Mouse (Mus musculus) urinary bladder, adult 2 months (tissue): ENCODE measurements around the gene Phf11c. TPM values are rescaled to one million over a fixed set of nuclear protein-coding genes. Genes with fewer than 3 reads are reported as not detected.

Experiments
- polyA plus RNA-seq: library from polyadenylated mRNA; depleted of rRNA; stranded (reverse); fragments of >200 nt; gene quantifications from 2 replicates; pipeline ENCODE4 v1.2.3, GENCODE M21; 2012; rRNA removed

Gene Phf11c
- polyA plus RNA-seq, 1 experiment: 2.5 TPM

Other genes starting within 250 kb of the Phf11c start
- gene Gm5142, start 216.6 kb downstream of the Phf11c start, polyA plus RNA-seq: not detected in 2 replicates
- gene Rcbtb1, start 194.2 kb downstream of the Phf11c start, polyA plus RNA-seq: 26.7 and 27.7 TPM in 2 replicates
- 0.60 and 0.98 TPM in 2 replicates for gene Gm6904, start 135.2 kb downstream of the Phf11c start, polyA plus RNA-seq
- 1.4 and 1.6 TPM in 2 replicates for gene Phf11a, start 97.9 kb downstream of the Phf11c start, polyA plus RNA-seq
- gene Phf11b, start 54.0 kb downstream of the Phf11c start, polyA plus RNA-seq: 3.1 and 3.7 TPM in 2 replicates
- 20.0 and 21.8 TPM in 2 replicates for gene Phf11d, start 29.9 kb downstream of the Phf11c start, polyA plus RNA-seq
- gene Setdb2, start 45.5 kb upstream of the Phf11c start, polyA plus RNA-seq: 6.4 and 7.1 TPM in 2 replicates
- 59.8 and 60.7 TPM in 2 replicates for gene Cab39l, start 45.6 kb upstream of the Phf11c start, polyA plus RNA-seq
- 15.8 and 22.0 TPM in 2 replicates for gene Cdadc1, start 202.6 kb upstream of the Phf11c start, polyA plus RNA-seq
- 1.9 and 2.2 TPM in 2 replicates for gene Shisa2, start 229.9 kb upstream of the Phf11c start, polyA plus RNA-seq